8 mouse cellular contexts compared by ENCODE assay signal in the genomic region with DNA sequence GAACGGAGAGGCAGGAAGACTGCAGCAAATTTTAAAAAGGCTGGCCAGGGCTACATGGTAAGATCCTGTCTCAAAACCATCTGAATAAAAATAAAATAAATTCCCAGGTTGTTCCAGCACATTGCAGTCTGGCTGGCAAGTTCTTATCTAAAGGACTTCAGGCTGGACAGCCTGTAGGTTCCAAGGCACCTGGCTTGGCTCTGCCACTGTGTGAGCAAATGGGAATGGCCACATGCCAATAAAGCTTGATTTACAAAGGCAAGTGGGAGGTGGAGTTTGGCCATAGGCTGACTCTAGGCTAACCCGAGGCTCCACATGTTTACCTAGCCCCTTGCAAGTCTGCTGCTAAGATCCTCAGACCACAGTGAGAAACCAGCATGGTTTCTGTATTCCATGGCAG.
A peak's percentile ranks its signal among the peaks of the same experiment; 100 is the strongest.
DNase-seq lines count a peak whose midpoint lies in the region; ATAC-seq lines count a peak whose summit lies in the region.

No protein-coding gene starts in this region.

- DNase-seq in heart, adult 8-10 months (ENCODE audit: low spot score), result peak; percentile 69
- no peak for DNase-seq in heart, postnatal 25 days (ENCODE audit: low spot score)
- peak; percentile 55 to 58 for DNase-seq in cerebellum, postnatal 36 days
- DNase-seq in heart, postnatal 14 days, result peak; percentile 46 to 65
- peak; percentile 56 for DNase-seq in lung, postnatal 14 days
- DNase-seq in left cerebral cortex, adult 8-10 months (ENCODE audit: low spot score in 2 of 2), result no peak
- no peak for DNase-seq in gastrocnemius, postnatal 10 days

- no peak for ATAC-seq in granulocyte monocyte progenitor cell, adult 5-6 weeks (replicated peaks; ENCODE audit: poor library complexity, severe bottlenecking)

- intact Hi-C loops in heart, postnatal 25 days (cut with DNase I), result no loop called here
- intact Hi-C loops in heart, postnatal 14 days (cut with DNase I), result no loop called here

Comparison
In these comparisons a context has a peak if more than half of its experiments do, and no peak if none do; other contexts are left out.
1. DNase-seq: peak in heart, adult 8-10 months (single experiment), cerebellum, postnatal 36 days (2 of 2), heart, postnatal 14 days (2 of 2) and lung, postnatal 14 days (single experiment); none in heart, postnatal 25 days (single experiment), left cerebral cortex, adult 8-10 months (0 of 2) and gastrocnemius, postnatal 10 days (single experiment).